34 mouse cellular contexts compared by ENCODE assay signal in genomic region chr1:36670256-36670655, GRCm38 (mm10). TPM values are rescaled to one million over a fixed set of nuclear protein-coding genes. Genes with fewer than 3 reads are reported as not detected.
DNase-seq lines count a peak whose midpoint lies in the region; ATAC-seq and TF ChIP-seq lines count a peak whose summit lies in the region.
"Had no signal": no experiment of that assay in that cellular context is flagged by ENCODE, and none has a peak within 500 bp of the region (broad histone marks: within the 10 kb centered on the region; RNA-seq: fewer than 3 reads in every experiment).

No protein-coding gene starts in this region.

- no peak overlapping the region for H3K4me2 ChIP-seq in kidney, embryonic 15.5 days
- peak overlapping the region; percentile 16 for H3K4me2 ChIP-seq in liver, embryonic 12.5 days
- no peak overlapping the region for H3K4me2 ChIP-seq in liver, postnatal 0 days (ENCODE audit: low read depth, low read length)
- H3K4me2 ChIP-seq: forebrain, embryonic 12.5 days; hindbrain, embryonic 15.5 days; limb, embryonic 13.5 days; midbrain, embryonic 11.5 days; neural tube, embryonic 13.5 days had no signal

- no peaks in the 10 kb centered on the region for H3K27me3 ChIP-seq in kidney, embryonic 15.5 days
- no peaks in the 10 kb centered on the region for H3K27me3 ChIP-seq in kidney, adult 2 months (replicated peaks; ENCODE audit: control insufficient read depth, insufficient read depth, low read length)
- no peaks in the 10 kb centered on the region for H3K27me3 ChIP-seq in liver, embryonic 12.5 days (replicated peaks)
- no peaks in the 10 kb centered on the region for H3K27me3 ChIP-seq in liver, postnatal 0 days (ENCODE audit: insufficient read depth, low read length)
- no peaks in the 10 kb centered on the region for H3K27me3 ChIP-seq in forebrain, embryonic 10.5 days (ENCODE audit: poor library complexity, severe bottlenecking)
- H3K27me3 ChIP-seq: forebrain, embryonic 12.5 days; hindbrain, embryonic 15.5 days; limb, embryonic 13.5 days; neural tube, embryonic 13.5 days had no signal

- no peaks in the 10 kb centered on the region for H3K36me3 ChIP-seq in kidney, embryonic 15.5 days
- H3K36me3 ChIP-seq in kidney, adult 2 months (ENCODE audit: control insufficient read depth, insufficient read depth, low read length), result no peaks in the 10 kb centered on the region
- H3K36me3 ChIP-seq in liver, embryonic 12.5 days, result no peaks in the 10 kb centered on the region
- no peaks in the 10 kb centered on the region for H3K36me3 ChIP-seq in liver, postnatal 0 days (replicated peaks; ENCODE audit: insufficient read depth, low read length)
- H3K36me3 ChIP-seq in forebrain, embryonic 10.5 days (replicated peaks), result no peaks in the 10 kb centered on the region
- H3K36me3 ChIP-seq: forebrain, embryonic 12.5 days; hindbrain, embryonic 10.5 days; hindbrain, embryonic 15.5 days; limb, embryonic 13.5 days; neural tube, embryonic 13.5 days had no signal

- H3K9ac ChIP-seq in kidney, embryonic 15.5 days, result no peak overlapping the region
- no peak overlapping the region for H3K9ac ChIP-seq in liver, embryonic 12.5 days
- no peak overlapping the region for H3K9ac ChIP-seq in liver, postnatal 0 days (replicated peaks)
- H3K9ac ChIP-seq: forebrain, embryonic 12.5 days; forebrain, postnatal 0 days; hindbrain, embryonic 15.5 days; limb, embryonic 13.5 days; neural tube, embryonic 13.5 days had no signal

- 44% methylated on average over 4 of the region's 4 CpGs for WGBS in kidney, embryonic 15.5 days
- 67% methylated on average over 4 of the region's 4 CpGs for WGBS in kidney, adult 2 months
- WGBS in liver, embryonic 12.5 days (ENCODE audit: insufficient replicate concordance), result 16% methylated on average over 4 of the region's 4 CpGs
- 42% methylated on average over 4 of the region's 4 CpGs for WGBS in liver, postnatal 0 days (ENCODE audit: insufficient replicate concordance)
- WGBS in forebrain, embryonic 10.5 days, result 74% methylated on average over 4 of the region's 4 CpGs

- DNase-seq in kidney, adult 2 months, result no peak
- peak; percentile 64 for DNase-seq in c-Kit-positive CD71-positive TER-119-positive erythroid progenitor cells, embryonic 14.5 days (ENCODE audit: low spot score)
- DNase-seq in liver, postnatal 0 days, result no peak
- DNase-seq in neural tube, embryonic 10.5 days (ENCODE audit: extremely low spot score, low spot score), result no peak
- DNase-seq in forebrain, embryonic 10.5 days (ENCODE audit: extremely low spot score, low spot score), result no peak
- DNase-seq in layer of hippocampus, postnatal 14 days (ENCODE audit: low spot score in 2 of 2), result no peak
- DNase-seq: adrenal gland, adult 8-10 months; cerebellum, adult 11 months; cerebellum, adult 9-10 months; forebrain, postnatal 0 days; gastrocnemius, postnatal 10 days; kidney, adult 18-20 months; kidney, postnatal 10 days; lung, adult 2 months; lung, postnatal 10 days had no signal

- TF ChIP-seq POLR2A in kidney, adult 2 months (IDR thresholded peaks at IDR 0.05; ENCODE audit: low read depth, low read length), result no peak

- ATAC-seq in kidney, embryonic 15.5 days (replicated peaks; ENCODE audit: low FRiP score), result no peak
- ATAC-seq in liver, embryonic 12.5 days, result peak; percentile 90
- ATAC-seq in liver, postnatal 0 days, result peak; percentile 36; the same call in 1 of the 2 replicates
- ATAC-seq: activated CD4-positive, CD25-positive, alpha-beta regulatory T cell, adult 4 months; CD4-positive, CD25-positive, alpha-beta regulatory T cell, adult 4 months; forebrain, postnatal 0 days; inflammation-experienced regulatory T-cells, adult 6 months; midbrain, embryonic 16.5 days had no signal

- no peaks in the 10 kb centered on the region for H3K9me3 ChIP-seq in kidney, embryonic 15.5 days (replicated peaks)
- no peaks in the 10 kb centered on the region for H3K9me3 ChIP-seq in liver, embryonic 12.5 days (replicated peaks)
- no peaks in the 10 kb centered on the region for H3K9me3 ChIP-seq in liver, postnatal 0 days (ENCODE audit: low read length)
- H3K9me3 ChIP-seq in forebrain, embryonic 10.5 days, result no peaks in the 10 kb centered on the region
- H3K9me3 ChIP-seq: forebrain, embryonic 12.5 days; hindbrain, embryonic 10.5 days; hindbrain, embryonic 15.5 days; limb, embryonic 13.5 days; neural tube, embryonic 13.5 days had no signal

- H3K4me1 ChIP-seq in kidney, embryonic 15.5 days, result peaks cover 25% of the 10 kb centered on the region
- H3K4me1 ChIP-seq in kidney, adult 2 months (ENCODE audit: control insufficient read depth, insufficient read depth, low read length), result no peaks in the 10 kb centered on the region
- H3K4me1 ChIP-seq in liver, embryonic 12.5 days, result peaks cover 46% of the 10 kb centered on the region
- no peaks in the 10 kb centered on the region for H3K4me1 ChIP-seq in liver, postnatal 0 days (ENCODE audit: insufficient read depth)
- H3K4me1 ChIP-seq in forebrain, embryonic 10.5 days, result peaks cover 13% of the 10 kb centered on the region
- H3K4me1 ChIP-seq: forebrain, embryonic 12.5 days; hindbrain, embryonic 15.5 days; neural tube, embryonic 13.5 days had no signal

- H3K27ac ChIP-seq in kidney, embryonic 15.5 days, result peak overlapping the region; percentile 37; the same call in 1 of the 2 replicates
- H3K27ac ChIP-seq in kidney, adult 2 months (ENCODE audit: insufficient read depth, low read depth, low read length), result no peak overlapping the region
- H3K27ac ChIP-seq in liver, embryonic 12.5 days, result 0 out of 2 replicates have a peak overlapping the region, but pooled peaks have one; percentile 36
- no peak overlapping the region for H3K27ac ChIP-seq in liver, postnatal 0 days (ENCODE audit: low read depth)
- no peak overlapping the region for H3K27ac ChIP-seq in forebrain, embryonic 10.5 days
- H3K27ac ChIP-seq: forebrain, embryonic 12.5 days; hindbrain, embryonic 10.5 days; hindbrain, embryonic 15.5 days; limb, embryonic 13.5 days; neural tube, embryonic 13.5 days had no signal

- no peak for TF ChIP-seq CTCF in kidney, adult 2 months (conservative IDR thresholded peaks at IDR 0.05; ENCODE audit: insufficient read depth, insufficient read length, low read depth, low read length)
- TF ChIP-seq CTCF in liver, postnatal 0 days (IDR thresholded peaks at IDR 0.05; ENCODE audit: low read depth), result no peak

- no peak for TF ChIP-seq EP300 in liver, postnatal 0 days (IDR thresholded peaks at IDR 0.05; ENCODE audit: low read depth)

- no peak overlapping the region for H3K4me3 ChIP-seq in kidney, embryonic 15.5 days (replicated peaks)
- H3K4me3 ChIP-seq in kidney, adult 2 months (ENCODE audit: insufficient read depth, low read depth, low read length), result no peak overlapping the region
- no peak overlapping the region for H3K4me3 ChIP-seq in liver, embryonic 12.5 days
- no peak overlapping the region for H3K4me3 ChIP-seq in liver, postnatal 0 days (ENCODE audit: low read depth, low read length)
- no peak overlapping the region for H3K4me3 ChIP-seq in forebrain, embryonic 10.5 days
- H3K4me3 ChIP-seq: erythroblast, embryonic 14.5 days; forebrain, embryonic 12.5 days; hindbrain, embryonic 10.5 days; hindbrain, embryonic 15.5 days; limb, embryonic 13.5 days; myocyte; neural tube, embryonic 13.5 days had no signal

RNA-seq across cellular contexts. Expression of gene Fam178b, which starts 12.7 kb away (rescaled TPM):
- 0.67 and 1.3 TPM in 2 replicates for polyA plus RNA-seq in kidney, embryonic 15.5 days (2015; fragmentation: Nextera tagmentation; extraction: Ambion mirVana)
- 0.35 and 1.1 TPM in 2 replicates for polyA plus RNA-seq in kidney, adult 2 months (2012; rRNA removed)
- 0.20 TPM in 1 of 2 replicates, not detected in the other for polyA plus RNA-seq in liver, embryonic 12.5 days (2016; fragmentation: Nextera tagmentation; extraction: Ambion mirVana)
- polyA plus RNA-seq in liver, postnatal 0 days (2015; fragmentation: Nextera tagmentation; extraction: Ambion mirVana), result 0.16 and 0.37 TPM in 2 replicates
- polyA plus RNA-seq in forebrain, embryonic 10.5 days (2016; fragmentation: Nextera tagmentation; extraction: Ambion mirVana), result 0.42 and 0.79 TPM in 2 replicates
- total RNA-seq in layer of hippocampus, postnatal 14 days (2021), result under 1 TPM; 0.41 to 0.52 TPM
- total RNA-seq: forebrain, postnatal 0 days; left cerebral cortex, postnatal 36 days had no signal
- polyA plus RNA-seq: activated CD4-positive, CD25-positive, alpha-beta regulatory T cell, adult 4 months; CD4-positive, CD25-positive, alpha-beta regulatory T cell, adult 4 months; forebrain, postnatal 0 days; hindbrain, embryonic 15.5 days had no signal

RNA-seq across cellular contexts. Expression of gene Cox5b, which starts 21.0 kb away (rescaled TPM):
- 702 and 727 TPM in 2 replicates for polyA plus RNA-seq in kidney, embryonic 15.5 days (2015; fragmentation: Nextera tagmentation; extraction: Ambion mirVana)
- 1,291 and 1,565 TPM in 2 replicates for polyA plus RNA-seq in kidney, adult 2 months (2012; rRNA removed)
- 527 and 538 TPM in 2 replicates for polyA plus RNA-seq in liver, embryonic 12.5 days (2016; fragmentation: Nextera tagmentation; extraction: Ambion mirVana)
- 620 and 664 TPM in 2 replicates for polyA plus RNA-seq in liver, postnatal 0 days (2015; fragmentation: Nextera tagmentation; extraction: Ambion mirVana)
- 496 and 519 TPM in 2 replicates for polyA plus RNA-seq in forebrain, embryonic 10.5 days (2016; fragmentation: Nextera tagmentation; extraction: Ambion mirVana)
- 100 to 1,000 TPM; 770 to 824 TPM for total RNA-seq in layer of hippocampus, postnatal 14 days (2021)

RNA-seq across cellular contexts. Expression of gene 4933424G06Rik, which starts 39.7 kb away (rescaled TPM):
- not detected in 2 replicates for polyA plus RNA-seq in kidney, embryonic 15.5 days (2015; fragmentation: Nextera tagmentation; extraction: Ambion mirVana)
- not detected in 2 replicates for polyA plus RNA-seq in kidney, adult 2 months (2012; rRNA removed)
- 0.11 TPM in 1 of 2 replicates, not detected in the other for polyA plus RNA-seq in liver, embryonic 12.5 days (2016; fragmentation: Nextera tagmentation; extraction: Ambion mirVana)
- polyA plus RNA-seq in liver, postnatal 0 days (2015; fragmentation: Nextera tagmentation; extraction: Ambion mirVana), result not detected in 2 replicates
- polyA plus RNA-seq in forebrain, embryonic 10.5 days (2016; fragmentation: Nextera tagmentation; extraction: Ambion mirVana), result not detected in 2 replicates
- total RNA-seq in layer of hippocampus, postnatal 14 days (2021), result under 1 TPM; 0.36 to 0.60 TPM
- total RNA-seq: adrenal gland, adult 8-10 months; adrenal gland, postnatal 4 days; forebrain, postnatal 0 days; gastrocnemius, postnatal 10 days had no signal
- polyA plus RNA-seq: activated CD4-positive, CD25-positive, alpha-beta regulatory T cell, adult 4 months; CD4-positive, CD25-positive, alpha-beta regulatory T cell, adult 4 months; embryonic facial prominence, embryonic 14.5 days; erythroblast, embryonic 14.5 days; gonadal fat pad, adult 2 months; heart, postnatal 0 days; inflammation-experienced regulatory T-cells, adult 6 months; limb, embryonic 13.5 days; lung, adult 2 months had no signal

RNA-seq across cellular contexts. Expression of gene Actr1b, which starts 44.0 kb away (rescaled TPM):
- polyA plus RNA-seq in kidney, embryonic 15.5 days (2015; fragmentation: Nextera tagmentation; extraction: Ambion mirVana), result 102 and 112 TPM in 2 replicates
- 130 and 141 TPM in 2 replicates for polyA plus RNA-seq in kidney, adult 2 months (2012; rRNA removed)
- polyA plus RNA-seq in liver, embryonic 12.5 days (2016; fragmentation: Nextera tagmentation; extraction: Ambion mirVana), result 47.2 and 47.9 TPM in 2 replicates
- polyA plus RNA-seq in liver, postnatal 0 days (2015; fragmentation: Nextera tagmentation; extraction: Ambion mirVana), result 19.3 and 21.3 TPM in 2 replicates
- polyA plus RNA-seq in forebrain, embryonic 10.5 days (2016; fragmentation: Nextera tagmentation; extraction: Ambion mirVana), result 136 and 141 TPM in 2 replicates
- 100 to 1,000 TPM; 215 to 223 TPM for total RNA-seq in layer of hippocampus, postnatal 14 days (2021)

Comparison
In these comparisons a context has a peak if more than half of its experiments do, and no peak if none do; other contexts are left out.
1. H3K27ac ChIP-seq: peak in kidney, embryonic 15.5 days (single experiment) and liver, embryonic 12.5 days (single experiment); none in kidney, adult 2 months (single experiment), liver, postnatal 0 days (single experiment) and forebrain, embryonic 10.5 days (single experiment).